Comparison of ENCODE assay signal across 8 mouse cellular contexts in genomic region chr13:19394798-19395687, GRCm38 (mm10). TPM values are rescaled to one million over a fixed set of nuclear protein-coding genes. Genes with fewer than 3 reads are reported as not detected.
A peak's percentile ranks its signal among the peaks of the same experiment; 100 is the strongest.
DNase-seq lines count a peak whose midpoint lies in the region; ATAC-seq and TF ChIP-seq lines count a peak whose summit lies in the region.

No protein-coding gene starts in this region.

- POLR2A ChIA-PET in Patski (lab: Charles Lee) = interaction anchor here (0.6 to 1.6 kb wide), 3 partner anchors 32 to 240 kb away, joined by 3 to 6 read pairs (median 4); no protein-coding TSS in a partner anchor

- no peak for TF ChIP-seq CTCF in heart, postnatal 0 days (IDR thresholded peaks at IDR 0.05; ENCODE audit: low read depth)
- TF ChIP-seq CTCF in Patski (IDR thresholded peaks at IDR 0.05) = no peak

- peak overlapping the region; percentile 74 for H3K27ac ChIP-seq in heart, postnatal 0 days (ENCODE audit: low read depth)
- peak overlapping the region; percentile 85 for H3K27ac ChIP-seq in hindbrain, embryonic 12.5 days
- H3K27ac ChIP-seq in midbrain, embryonic 13.5 days = peak overlapping the region; percentile 91

- peak overlapping the region; percentile 63 for H3K4me2 ChIP-seq in heart, postnatal 0 days (ENCODE audit: low read depth, low read length)
- peak overlapping the region; percentile 60 for H3K4me2 ChIP-seq in hindbrain, embryonic 12.5 days (replicated peaks)
- H3K4me2 ChIP-seq in midbrain, embryonic 13.5 days (replicated peaks) = peak overlapping the region; percentile 64

- in situ Hi-C loops in Patski (cut with MboI; ENCODE audit: low pct_unique_long_range_greater_than_20kb) = no loop called here

- WGBS in heart, postnatal 0 days = under 1% methylated on average over 25 of the region's 25 CpGs
- WGBS in hindbrain, embryonic 12.5 days = under 1% methylated on average over 25 of the region's 25 CpGs
- 2% methylated on average over 25 of the region's 25 CpGs for WGBS in midbrain, embryonic 13.5 days

- H3K9ac ChIP-seq in heart, postnatal 0 days (replicated peaks; ENCODE audit: low read depth, low read length) = peak overlapping the region; percentile 85
- H3K9ac ChIP-seq in hindbrain, embryonic 12.5 days = peak overlapping the region; percentile 87
- peak overlapping the region; percentile 90 for H3K9ac ChIP-seq in midbrain, embryonic 13.5 days (replicated peaks)

- H3K36me3 ChIP-seq in heart, postnatal 0 days (replicated peaks; ENCODE audit: control insufficient read depth, insufficient read depth, low read length) = no peaks in the 10 kb centered on the region
- H3K36me3 ChIP-seq in hindbrain, embryonic 12.5 days = no peaks in the 10 kb centered on the region
- peaks cover 5% of the 10 kb centered on the region; the same call in 1 of the 2 replicates for H3K36me3 ChIP-seq in midbrain, embryonic 13.5 days

- no peak for TF ChIP-seq EP300 in heart, postnatal 0 days (IDR thresholded peaks at IDR 0.05; ENCODE audit: low read depth)

- peaks cover 10% of the 10 kb centered on the region for H3K4me1 ChIP-seq in heart, postnatal 0 days (ENCODE audit: control insufficient read depth, insufficient read depth)
- peaks cover 14% of the 10 kb centered on the region for H3K4me1 ChIP-seq in hindbrain, embryonic 12.5 days
- H3K4me1 ChIP-seq in midbrain, embryonic 13.5 days (replicated peaks) = peaks cover 42% of the 10 kb centered on the region

- peak overlapping the region; percentile 94 for H3K4me3 ChIP-seq in heart, postnatal 0 days (ENCODE audit: low read depth, low read length)
- peak overlapping the region; percentile 71 for H3K4me3 ChIP-seq in hindbrain, embryonic 12.5 days
- peak overlapping the region; percentile 77 for H3K4me3 ChIP-seq in midbrain, embryonic 13.5 days (replicated peaks)

- no peaks in the 10 kb centered on the region for H3K9me3 ChIP-seq in heart, postnatal 0 days (replicated peaks; ENCODE audit: control insufficient read depth, low read length)
- no peaks in the 10 kb centered on the region for H3K9me3 ChIP-seq in hindbrain, embryonic 12.5 days (replicated peaks)
- H3K9me3 ChIP-seq in midbrain, embryonic 13.5 days = no peaks in the 10 kb centered on the region

- CTCF ChIA-PET in Patski (lab: Charles Lee) = interaction anchor here (1.0 to 1.8 kb wide), 3 partner anchors 10 to 30 kb away, joined by 3 to 8 read pairs (median 5); no protein-coding TSS in a partner anchor

- no peaks in the 10 kb centered on the region for H3K27me3 ChIP-seq in heart, postnatal 0 days (ENCODE audit: control insufficient read depth, insufficient read depth, low read length)
- H3K27me3 ChIP-seq in Patski = no peaks in the 10 kb centered on the region
- no peaks in the 10 kb centered on the region for H3K27me3 ChIP-seq in hindbrain, embryonic 12.5 days
- no peaks in the 10 kb centered on the region for H3K27me3 ChIP-seq in midbrain, embryonic 13.5 days

- ATAC-seq in heart, postnatal 0 days (ENCODE audit: insufficient read depth, low read depth) = peak; percentile 52
- ATAC-seq in Patski = peak; percentile 6
- ATAC-seq in hindbrain, embryonic 12.5 days (ENCODE audit: low FRiP score) = peak; percentile 87
- peak; percentile 91; the same call in 1 of the 2 replicates for ATAC-seq in midbrain, embryonic 13.5 days

- peak; percentile 50 for DNase-seq in heart, postnatal 0 days (ENCODE audit: low spot score)
- no peak for DNase-seq in heart, adult 11 months
- DNase-seq in Patski (ENCODE audit: low read depth, low spot score) = no peak
- DNase-seq in Muller cell, postnatal 12 days (ENCODE audit: inconsistent ontology term) = no peak
- DNase-seq in cerebellum, adult 11-12 months = no peak
- no peak for DNase-seq in cerebellum, adult 8-10 months

RNA-seq across cellular contexts. Expression of gene Stard3nl, which starts 0.6 kb away (rescaled TPM):
- total RNA-seq in heart, postnatal 0 days (2014; rRNA removed; ENCODE audit: low replicate concordance) = 18.7 and 22.2 TPM in 2 replicates
- polyA plus RNA-seq in heart, postnatal 0 days (2015; fragmentation: Nextera tagmentation; extraction: Ambion mirVana) = 48.3 and 50.3 TPM in 2 replicates
- polyA plus RNA-seq in Patski (2021) = 54.0 TPM
- polyA plus RNA-seq in hindbrain, embryonic 12.5 days (2016; fragmentation: Nextera tagmentation; extraction: Ambion mirVana) = 143 and 156 TPM in 2 replicates
- 177 and 181 TPM in 2 replicates for polyA plus RNA-seq in midbrain, embryonic 13.5 days (2015; fragmentation: Nextera tagmentation; extraction: Ambion mirVana)

Comparison
In these comparisons a context has a peak if more than half of its experiments do, and no peak if none do; other contexts are left out.
1. ATAC-seq: peak in every context shown above with its lines; median percentile 91 in midbrain, embryonic 13.5 days; 87 in hindbrain, embryonic 12.5 days; 52 in heart, postnatal 0 days; 6 in Patski.